Mouse (Mus musculus) hindbrain, embryonic 14.5 days (tissue): Measurements from ENCODE around the gene Gltpd2. TPM values are rescaled to one million over a fixed set of nuclear protein-coding genes. Genes with fewer than 3 reads are reported as not detected.
"Not testable (repeated sequence)": the region's sequence is repeated elsewhere in the genome, so short reads cannot be mapped to it uniquely, and the experiment has no call there.

Source experiments
- ATAC-seq: fragments of 200-750 bp; cut with Nextera tagmentation; 2 replicates; pipeline ENCODE4 v1.8.0; 2017; ENCODE audit warnings: moderate number of reproducible peaks, mild to moderate bottlenecking, moderate TSS enrichment, moderate library complexity; ENCODE audit not compliant: low FRiP score
- DNase-seq: peaks from one replicate; pipeline ENCODE4 v3.0.0-alpha.2; 2015; ENCODE audit warnings: low spot score
- H3K27ac ChIP-seq: fragments of 300-500 bp; sonication (generic); 2 replicates; pipeline ENCODE4 v1.5.1; 2014; ENCODE audit warnings: mild to moderate bottlenecking, moderate library complexity
- H3K27me3 ChIP-seq: fragments of 300-500 bp; sonication (generic); 2 replicates; pipeline ENCODE4 v1.6.1; 2014; ENCODE audit warnings: mild to moderate bottlenecking, low read length, mixed read lengths; ENCODE audit not compliant: control insufficient read depth, insufficient read depth
- H3K36me3 ChIP-seq: fragments of 300-500 bp; sonication (generic); replicated peaks from 2 replicates; pipeline ENCODE4 v1.6.1; 2014; ENCODE audit not compliant: control insufficient read depth, insufficient read depth
- H3K4me1 ChIP-seq: fragments of 300-500 bp; sonication (generic); replicated peaks from 2 replicates; pipeline ENCODE4 v1.6.1; 2014; ENCODE audit warnings: antibody characterized with exemption, low read length, mixed read lengths; ENCODE audit not compliant: control insufficient read depth, insufficient read depth
- H3K4me2 ChIP-seq: fragments of 300-500 bp; sonication (generic); replicated peaks from 2 replicates; pipeline ENCODE4 v1.6.1; 2014; ENCODE audit warnings: mild to moderate bottlenecking, moderate library complexity
- H3K4me3 ChIP-seq: fragments of 300-500 bp; sonication (generic); replicated peaks from 2 replicates; pipeline ENCODE4 v1.5.1; 2014; ENCODE audit warnings: mild to moderate bottlenecking, low read length
- H3K9ac ChIP-seq: fragments of 300-500 bp; sonication (generic); 2 replicates; pipeline ENCODE4 v1.6.1; 2014
- H3K9me3 ChIP-seq: fragments of 300-500 bp; sonication (generic); 2 replicates; pipeline ENCODE4 v1.6.1; 2016; ENCODE audit warnings: low read length; ENCODE audit not compliant: control insufficient read depth
- WGBS: fragments of 180-500 bp; shearing (Covaris S2); extraction: QIAGEN DNeasy Blood & Tissue Kit; methylation state at CpG from one replicate; pipeline ENCODE4 v1.1.7; 2014; 5-methylcytosine and 5-hydroxymethylcytosine counted together
- polyA plus RNA-seq: library from polyadenylated mRNA; unstranded; fragments of >200 nt; fragmentation: Nextera tagmentation; extraction: Ambion mirVana; gene quantifications from 2 replicates; pipeline ENCODE4 v1.2.1, GENCODE M21; 2014

The Gltpd2 gene
- polyA plus RNA-seq, 1 experiment from 2014 or later: 0.28 TPM

DNA sequence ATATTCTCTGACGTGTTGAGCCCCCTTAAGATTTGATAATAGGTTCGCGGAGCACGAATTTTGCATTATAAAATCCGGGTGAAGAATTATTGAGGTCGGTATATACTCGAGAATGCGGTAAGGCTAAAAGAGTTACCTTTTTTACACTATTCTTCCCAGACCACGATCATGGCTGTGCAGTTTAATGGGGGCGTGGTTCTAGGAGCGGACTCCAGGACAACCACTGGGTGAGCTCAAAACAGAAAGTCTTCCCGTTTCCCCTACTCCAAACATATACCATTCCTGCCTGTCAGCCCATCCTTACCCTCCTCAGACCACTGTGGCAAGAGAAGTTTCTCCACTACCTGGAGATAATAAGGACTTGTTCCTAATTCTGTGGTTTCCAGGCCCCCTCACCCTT, 6.7 kb downstream of the Gltpd2 start:
- WGBS: 2% methylated on average over 12 of the region's 12 CpGs
- DNase-seq (no peak), ATAC-seq (0 out of 2 replicates have a peak, but pooled peaks have one; percentile 32)
- peak overlapping the region; percentile 85 for H3K4me2 ChIP-seq
- no peaks in the 10 kb centered on the region for H3K27me3 ChIP-seq
- peaks cover 6% of the 10 kb centered on the region for H3K4me1 ChIP-seq
- H3K9ac ChIP-seq: peak overlapping the region; percentile 68
- H3K36me3 ChIP-seq: peaks cover 31% of the 10 kb centered on the region
- H3K9me3 ChIP-seq: no peaks in the 10 kb centered on the region
- peak overlapping the region; percentile 49 for H3K27ac ChIP-seq
- H3K4me3 ChIP-seq: peak overlapping the region; percentile 58

DNA sequence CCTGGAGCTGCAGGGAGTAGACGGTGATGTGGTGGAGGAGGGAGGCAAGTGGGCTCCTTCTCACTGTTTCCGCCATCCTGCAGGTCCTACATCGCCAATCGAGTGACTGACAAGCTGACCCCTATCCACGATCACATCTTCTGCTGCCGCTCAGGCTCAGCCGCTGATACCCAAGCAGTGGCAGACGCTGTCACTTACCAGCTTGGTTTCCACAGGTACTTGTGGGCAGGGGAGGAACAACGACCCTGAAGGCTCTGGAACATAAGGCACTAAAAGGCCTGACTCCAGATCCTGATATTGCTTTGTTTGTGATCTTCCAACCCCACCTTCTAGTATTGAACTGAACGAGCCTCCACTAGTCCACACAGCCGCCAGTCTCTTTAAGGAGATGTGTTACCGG, 7.2 kb downstream of the Gltpd2 start:
- peaks cover 6% of the 10 kb centered on the region for H3K4me1 ChIP-seq
- peak overlapping the region; percentile 85 for H3K4me2 ChIP-seq
- peak overlapping the region; percentile 68 for H3K9ac ChIP-seq
- peaks cover 31% of the 10 kb centered on the region for H3K36me3 ChIP-seq
- H3K9me3 ChIP-seq: no peaks in the 10 kb centered on the region
- no peak overlapping the region for H3K27ac ChIP-seq
- DNase-seq (no peak), ATAC-seq (no peak)
- H3K27me3 ChIP-seq: no peaks in the 10 kb centered on the region
- WGBS: 89% methylated on average over 12 of the region's 12 CpGs
- H3K4me3 ChIP-seq: peak overlapping the region; percentile 58

DNA sequence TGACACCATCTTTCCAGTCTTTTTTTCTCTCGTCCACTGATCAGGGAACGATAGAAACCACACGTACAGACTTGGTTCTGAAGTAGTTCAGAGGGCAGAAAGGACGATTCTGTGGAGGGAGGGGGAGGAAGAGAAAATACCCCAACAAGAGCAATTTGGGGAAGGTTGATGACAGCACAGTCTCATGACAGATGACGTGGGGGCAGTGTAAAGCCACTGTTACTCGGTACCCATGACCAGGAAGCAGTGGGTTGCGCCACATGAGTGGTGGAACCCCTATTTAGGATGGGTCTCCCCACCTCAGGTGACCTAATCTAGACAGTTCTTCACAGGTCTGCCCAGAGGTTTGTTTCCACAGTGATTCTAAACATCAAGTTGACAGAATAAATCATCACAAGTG, 9.6 kb downstream of the Gltpd2 start:
- H3K27ac ChIP-seq: no peak overlapping the region
- WGBS: 90% methylated on average over 7 of the region's 7 CpGs
- no peak overlapping the region for H3K9ac ChIP-seq
- no peak for ATAC-seq
- H3K9me3 ChIP-seq: no peaks in the 10 kb centered on the region
- no peak overlapping the region for H3K4me2 ChIP-seq
- no peaks in the 10 kb centered on the region for H3K27me3 ChIP-seq
- H3K36me3 ChIP-seq: peaks cover 31% of the 10 kb centered on the region
- no peak for DNase-seq
- no peak overlapping the region for H3K4me3 ChIP-seq
- H3K4me1 ChIP-seq: peaks cover 6% of the 10 kb centered on the region

DNA sequence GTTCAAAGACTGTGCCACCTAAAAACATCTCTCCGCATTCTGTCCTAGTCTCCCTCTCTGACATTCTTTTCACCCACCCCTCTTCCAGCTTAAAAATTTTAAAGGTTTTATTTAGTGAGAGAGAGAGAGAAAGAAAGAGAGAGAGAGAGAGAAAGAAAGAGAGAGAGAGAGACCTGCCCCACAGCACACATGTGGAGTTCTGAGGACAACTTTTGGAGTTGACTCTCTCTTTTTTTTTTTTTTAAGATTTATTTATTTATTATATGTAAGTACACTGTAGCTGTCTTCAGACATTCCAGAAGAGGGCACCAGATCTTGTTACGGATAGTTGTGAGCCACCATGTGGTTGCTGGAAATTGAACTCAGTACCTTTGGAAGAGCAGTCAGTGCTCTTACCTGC, 12.1 kb downstream of the Gltpd2 start:
- WGBS: 74% methylated on average over 2 of the region's 2 CpGs
- H3K36me3 ChIP-seq: peaks cover 31% of the 10 kb centered on the region
- not testable (repeated sequence) for H3K27ac ChIP-seq, H3K4me1 ChIP-seq, ATAC-seq, H3K9me3 ChIP-seq, H3K4me2 ChIP-seq, H3K9ac ChIP-seq, DNase-seq, H3K27me3 ChIP-seq, H3K4me3 ChIP-seq

DNA sequence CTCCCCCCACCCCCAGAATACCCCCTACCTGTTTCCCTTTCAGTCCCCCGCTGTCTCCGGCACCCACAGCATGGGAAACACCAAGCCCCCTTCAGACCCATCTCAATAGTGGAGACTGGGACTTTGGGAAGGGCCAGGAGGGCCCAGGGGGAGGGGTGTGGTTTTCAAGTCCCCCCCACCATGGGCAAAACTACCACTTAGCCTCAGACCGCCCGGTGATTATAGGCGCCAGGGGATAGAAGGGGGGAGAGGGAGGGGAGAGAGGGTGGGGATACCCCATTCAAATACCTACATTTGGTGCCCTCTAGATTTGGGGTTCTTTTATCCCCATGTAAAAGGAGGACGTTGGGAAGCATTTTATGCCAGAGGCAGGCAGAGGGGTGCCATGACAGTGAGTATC, 13.8 kb downstream of the Gltpd2 start, which contains the start of gene Gm40193:
Gene Gm40193, minus strand, starts transcription at position 101 of the 400 bp plus-strand sequence.
- Histone ChIP-seq H3K36me3 (peaks cover 16% of the 10 kb centered on the region), H3K27me3 (peaks cover 4% of the 10 kb centered on the region; the same call in 1 of the 2 replicates), H3K9ac (no peak within 1 kb of the TSS), H3K9me3 (no peaks in the 10 kb centered on the region), H3K4me1 (no peaks in the 10 kb centered on the region), H3K27ac (no peak within 1 kb of the TSS), H3K4me2 (no peak within 1 kb of the TSS), H3K4me3 (no peak within 1 kb of the TSS)
- ATAC-seq (no peak), DNase-seq (no peak)
- WGBS: 75% methylated on average over 6 of the region's 6 CpGs

DNA sequence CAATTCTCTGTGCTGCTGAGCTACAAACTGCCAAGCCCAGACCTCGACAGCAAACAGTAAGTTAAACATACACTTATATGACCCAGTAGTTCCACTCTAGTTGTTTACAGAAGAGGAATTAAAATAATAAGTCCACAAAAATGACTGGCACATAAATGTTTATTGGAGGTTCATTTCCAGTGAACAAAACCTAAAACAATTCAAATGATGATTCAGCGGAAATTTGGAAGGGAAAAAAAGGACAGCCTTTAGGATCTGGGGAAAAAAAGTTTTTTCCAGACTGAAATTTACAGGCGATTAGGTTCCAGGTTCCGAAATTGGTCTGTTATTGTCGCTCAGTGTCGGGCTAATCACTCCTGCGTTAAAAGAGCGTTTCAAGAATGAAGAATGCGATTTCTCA, 20.4 kb downstream of the Gltpd2 start:
- peak overlapping the region; percentile 68 for H3K9ac ChIP-seq
- H3K4me1 ChIP-seq: no peaks in the 10 kb centered on the region
- no peak for DNase-seq
- H3K36me3 ChIP-seq: no peaks in the 10 kb centered on the region
- 20% methylated on average over 9 of the region's 9 CpGs for WGBS
- H3K4me3 ChIP-seq: peak overlapping the region; percentile 55
- no peaks in the 10 kb centered on the region for H3K9me3 ChIP-seq
- H3K27ac ChIP-seq: no peak overlapping the region
- H3K4me2 ChIP-seq: peak overlapping the region; percentile 79
- ATAC-seq: 0 out of 2 replicates have a peak, but pooled peaks have one; percentile 7
- H3K27me3 ChIP-seq: peaks cover 27% of the 10 kb centered on the region

DNA sequence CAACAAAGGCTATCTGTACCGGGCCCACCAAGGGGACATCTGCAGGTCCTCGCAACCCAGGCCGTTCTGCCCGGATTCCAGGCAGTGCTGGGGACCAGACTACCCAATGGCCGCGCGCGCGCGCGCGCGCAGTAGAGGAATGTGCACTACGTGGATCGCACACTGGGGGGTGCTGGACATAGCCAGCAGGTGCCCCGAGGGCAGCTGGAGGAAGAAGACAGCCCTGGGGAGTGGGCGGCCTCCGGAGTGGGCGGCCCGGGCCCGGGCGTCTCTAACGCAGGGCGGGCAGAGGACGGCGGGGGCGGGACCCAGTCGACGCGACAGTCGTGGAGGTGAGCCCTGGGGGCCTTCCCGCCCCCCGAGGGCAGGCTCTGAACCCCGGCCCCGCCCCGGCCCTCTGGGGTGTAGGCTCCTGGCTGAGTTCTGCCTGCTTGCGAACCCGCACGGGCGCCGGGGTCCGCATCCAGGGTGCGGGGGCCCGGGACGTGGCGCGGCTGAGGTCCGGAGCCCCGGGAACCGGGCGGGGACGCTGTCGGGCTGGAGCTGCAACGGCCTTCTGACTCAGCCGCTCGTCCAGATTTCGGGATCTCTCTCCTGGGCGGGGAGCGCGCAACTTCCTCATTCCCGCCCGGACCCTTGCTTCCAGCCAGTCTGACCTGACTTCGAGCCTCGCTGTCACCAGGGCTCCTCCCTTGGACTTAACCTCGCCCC, 21.0 kb downstream of the Gltpd2 start, which contains the start of gene Pld2:
Gene Pld2, plus strand, starts transcription at position 188 of the 711 bp plus-strand sequence.
- WGBS: under 1% methylated on average over 60 of the region's 65 CpGs
- H3K36me3 ChIP-seq: no peaks in the 10 kb centered on the region; the same call in 1 of the 2 replicates
- peaks cover 27% of the 10 kb centered on the region for H3K27me3 ChIP-seq
- ATAC-seq: peak; percentile 90; the same call in 1 of the 2 replicates
- H3K4me3 ChIP-seq: peak within 1 kb of the TSS; percentile 55
- peak within 1 kb of the TSS; percentile 68 for H3K9ac ChIP-seq
- no peak within 1 kb of the TSS for H3K27ac ChIP-seq
- DNase-seq: peak; percentile 87
- no peaks in the 10 kb centered on the region for H3K4me1 ChIP-seq
- peak within 1 kb of the TSS; percentile 79 for H3K4me2 ChIP-seq
- no peaks in the 10 kb centered on the region for H3K9me3 ChIP-seq

DNA sequence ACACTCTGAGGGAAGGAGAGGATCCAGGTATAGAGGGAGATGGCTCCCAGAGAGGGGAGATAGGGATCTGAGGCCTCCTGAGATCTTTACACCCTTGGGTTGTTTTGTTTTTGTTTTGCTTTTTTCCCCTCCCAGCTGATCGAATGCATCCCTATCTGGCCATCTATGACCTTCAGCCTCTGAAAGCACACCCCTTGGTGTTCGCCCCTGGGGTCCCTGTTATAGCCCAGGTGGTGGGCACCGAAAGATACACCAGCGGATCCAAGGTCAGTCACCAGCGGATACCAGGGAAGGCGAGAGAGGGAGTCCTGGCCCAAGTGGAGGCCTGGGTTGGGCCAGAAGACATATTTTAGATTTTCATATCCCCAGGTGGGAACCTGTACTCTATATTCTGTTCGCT, 21.9 kb downstream of the Gltpd2 start:
- Histone ChIP-seq H3K9ac (no peak overlapping the region; the same call in 1 of the 2 replicates), H3K27ac (no peak overlapping the region), H3K36me3 (no peaks in the 10 kb centered on the region; the same call in 1 of the 2 replicates), H3K4me2 (peak overlapping the region; percentile 79), H3K4me1 (no peaks in the 10 kb centered on the region), H3K4me3 (peak overlapping the region; percentile 55), H3K9me3 (no peaks in the 10 kb centered on the region), H3K27me3 (peaks cover 27% of the 10 kb centered on the region)
- DNase-seq (no peak), ATAC-seq (no peak)
- WGBS: 84% methylated on average over 7 of the region's 7 CpGs

DNA sequence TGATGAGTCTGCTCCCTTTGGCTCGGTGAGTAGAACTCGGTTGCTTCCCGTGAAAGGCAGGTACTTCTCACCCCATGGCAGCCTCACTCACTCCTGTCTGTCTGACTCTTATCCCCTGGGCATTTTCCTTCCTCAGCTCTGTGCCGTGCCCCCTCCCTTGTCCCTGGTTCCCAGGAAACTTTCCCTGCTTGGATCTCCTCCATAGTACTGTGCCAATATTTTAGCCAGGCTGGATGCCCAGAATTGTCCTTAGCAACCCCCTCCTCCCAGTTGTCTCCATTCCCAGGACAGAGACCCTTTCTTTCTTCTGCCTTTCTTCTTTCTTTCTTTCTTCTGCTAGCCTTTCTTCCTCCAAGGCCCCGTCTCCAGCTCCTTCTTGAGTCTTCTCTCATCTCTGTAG, 22.4 kb downstream of the Gltpd2 start:
- Histone ChIP-seq H3K27ac (peak overlapping the region; percentile 49; the same call in 1 of the 2 replicates), H3K4me2 (peak overlapping the region; percentile 79), H3K4me1 (no peaks in the 10 kb centered on the region), H3K9me3 (no peaks in the 10 kb centered on the region), H3K4me3 (peak overlapping the region; percentile 55), H3K9ac (no peak overlapping the region; the same call in 1 of the 2 replicates), H3K27me3 (peaks cover 27% of the 10 kb centered on the region), H3K36me3 (no peaks in the 10 kb centered on the region; the same call in 1 of the 2 replicates)
- 68% methylated on average over 5 of the region's 5 CpGs for WGBS
- DNase-seq: no peak
- no peak for ATAC-seq
